Mouse (Mus musculus) heart, adult 8-10 months (tissue): Measurements from ENCODE around the gene Lrrn1. TPM values are rescaled to one million over a fixed set of nuclear protein-coding genes. Genes with fewer than 3 reads are reported as not detected.

Experiments used
- DNase-seq: peaks from one replicate; pipeline ENCODE4 v3.0.0; 2022; ENCODE audit warnings: low spot score
- total RNA-seq, 4 experiments: library from RNA; stranded (reverse); gene quantifications; 2 replicates each; pipeline ENCODE4 v1.2.4; 2022

Lrrn1 gene
- under 1 TPM; 0.08 to 0.25 (median 0.18) TPM for total RNA-seq

- DNase-seq: no peak
These were observed at the start of gene Lrrn1 for GRCm38 (mm10) chr6:107528877-107529864. Gene Lrrn1 (plus strand): TSS chr6:107529768.

GRCm38 (mm10) chr6:107494491-107494890 lies 35.1 kb upstream of the Lrrn1 start:
- DNase-seq: no peak

GRCm38 (mm10) chr6:107495830-107496229 lies 33.7 kb upstream of the Lrrn1 start:
- no peak for DNase-seq

GRCm38 (mm10) chr6:107513716-107514115 lies 15.9 kb upstream of the Lrrn1 start:
- no peak for DNase-seq

GRCm38 (mm10) chr6:107523953-107524352 lies 5.6 kb upstream of the Lrrn1 start:
- no peak for DNase-seq

- DNase-seq: no peak
These were observed 403 bp downstream of the Lrrn1 start for GRCm38 (mm10) chr6:107529911-107530431.

- no peak for DNase-seq
These were observed 1.2 kb downstream of the Lrrn1 start for GRCm38 (mm10) chr6:107530621-107531285.

GRCm38 (mm10) chr6:107531526-107532080 lies 2.0 kb downstream of the Lrrn1 start:
- no peak for DNase-seq

GRCm38 (mm10) chr6:107534533-107534932 lies 5.0 kb downstream of the Lrrn1 start:
- DNase-seq: no peak

- DNase-seq: no peak
These were observed 7.1 kb downstream of the Lrrn1 start for GRCm38 (mm10) chr6:107536631-107537030.

- no peak for DNase-seq
These were observed 11.7 kb downstream of the Lrrn1 start for GRCm38 (mm10) chr6:107541222-107541621.

- DNase-seq: no peak
These were observed 12.3 kb downstream of the Lrrn1 start for GRCm38 (mm10) chr6:107541918-107542317.

- DNase-seq: no peak
These were observed 16.7 kb downstream of the Lrrn1 start for GRCm38 (mm10) chr6:107546272-107546671.

- DNase-seq: no peak
These were observed 22.9 kb downstream of the Lrrn1 start for GRCm38 (mm10) chr6:107552511-107552910.

GRCm38 (mm10) chr6:107555364-107555763 lies 25.8 kb downstream of the Lrrn1 start:
- DNase-seq: no peak

GRCm38 (mm10) chr6:107556996-107557395 lies 27.4 kb downstream of the Lrrn1 start:
- no peak for DNase-seq

GRCm38 (mm10) chr6:107557806-107558205 lies 28.2 kb downstream of the Lrrn1 start:
- no peak for DNase-seq

- DNase-seq: no peak
These were observed 32.7 kb downstream of the Lrrn1 start for GRCm38 (mm10) chr6:107562255-107562654.

- no peak for DNase-seq
These were observed 37.5 kb downstream of the Lrrn1 start for GRCm38 (mm10) chr6:107566944-107567634.

- DNase-seq: no peak
These were observed 45.0 kb downstream of the Lrrn1 start for GRCm38 (mm10) chr6:107574561-107574960.

- no peak for DNase-seq
These were observed 45.8 kb downstream of the Lrrn1 start for GRCm38 (mm10) chr6:107575405-107575804.
